Mouse (Mus musculus) gastrocnemius, adult 8-10 months (tissue): Measurements from ENCODE around the gene Pkd2. TPM values are rescaled to one million over a fixed set of nuclear protein-coding genes. Genes with fewer than 3 reads are reported as not detected.

Experiments
- DNase-seq, 2 experiments: peaks; one replicate each; pipeline ENCODE4 v3.0.0; 2022; ENCODE audit warnings: low spot score in 2 of 2
- total RNA-seq, 4 experiments: library from RNA; stranded (reverse); gene quantifications; 2 replicates each; pipeline ENCODE4 v1.2.4; 2022

Gene Pkd2
- total RNA-seq, 4 experiments from 2014 or later, result 6.1 to 9.3 (median 7.6) TPM

DNA sequence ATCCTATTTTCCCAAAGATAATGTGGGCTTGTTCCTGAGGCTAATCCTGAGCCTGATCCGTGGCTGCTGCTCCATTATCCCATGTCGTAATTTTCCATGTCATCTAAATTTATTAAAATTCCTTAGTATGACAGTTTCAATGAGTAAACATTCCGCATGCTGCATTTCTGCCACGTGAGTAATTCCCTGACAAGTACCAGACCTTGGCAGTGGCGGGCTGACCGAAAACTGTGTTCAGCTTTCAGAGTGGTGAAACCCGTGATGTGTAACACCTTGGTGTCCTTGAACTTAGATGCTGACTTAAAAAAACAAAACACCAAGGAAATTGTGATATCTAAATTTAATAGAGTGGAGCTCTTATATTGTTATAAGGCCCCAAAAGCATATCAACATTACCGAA is 6.0 kb downstream of the Pkd2 start:
- no peak for DNase-seq

- peak; percentile 47 to 63 for DNase-seq
Measured at GRCm38 (mm10) chr5:104465731-104466130, 6.5 kb downstream of the Pkd2 start.

DNA sequence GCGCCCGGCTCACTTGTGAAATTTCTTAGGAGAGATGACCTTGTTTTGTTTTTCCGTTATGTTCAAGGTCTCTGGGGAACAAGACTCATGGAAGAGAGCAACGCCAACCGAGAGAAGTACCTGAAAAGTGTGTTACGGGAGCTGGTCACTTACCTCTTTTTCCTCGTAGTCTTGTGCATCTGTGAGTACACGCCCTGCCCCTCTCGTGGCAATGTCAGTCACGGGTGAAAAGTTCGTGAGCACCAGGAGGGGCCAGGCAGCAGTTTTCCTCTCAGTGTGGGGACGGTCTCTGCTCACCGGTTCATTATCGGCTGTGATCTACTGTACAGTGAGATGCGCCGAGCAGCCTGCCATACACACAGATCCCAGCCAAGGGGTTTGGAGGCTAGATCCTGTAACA is 7.6 kb downstream of the Pkd2 start:
- DNase-seq, result no peak

DNA sequence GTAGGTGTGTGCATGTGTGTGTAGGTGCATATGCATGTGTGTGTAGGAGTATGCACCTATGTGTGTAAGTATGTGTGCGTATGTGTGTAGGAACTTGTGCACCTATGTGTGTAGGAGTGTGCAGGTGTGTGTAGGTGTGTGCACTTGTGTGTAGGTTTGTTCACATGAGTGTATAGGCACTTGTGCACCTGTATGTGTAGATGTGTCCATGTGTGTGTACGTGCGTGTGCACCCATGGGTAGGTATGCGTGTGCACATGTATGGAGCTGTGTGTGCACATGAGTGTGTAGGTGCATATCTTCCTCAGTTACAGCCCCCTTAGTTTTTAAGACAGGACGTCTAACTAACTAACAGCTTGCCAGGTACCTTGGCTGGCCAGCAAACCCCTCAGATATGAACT is 9.3 kb downstream of the Pkd2 start:
- no peak for DNase-seq

DNA sequence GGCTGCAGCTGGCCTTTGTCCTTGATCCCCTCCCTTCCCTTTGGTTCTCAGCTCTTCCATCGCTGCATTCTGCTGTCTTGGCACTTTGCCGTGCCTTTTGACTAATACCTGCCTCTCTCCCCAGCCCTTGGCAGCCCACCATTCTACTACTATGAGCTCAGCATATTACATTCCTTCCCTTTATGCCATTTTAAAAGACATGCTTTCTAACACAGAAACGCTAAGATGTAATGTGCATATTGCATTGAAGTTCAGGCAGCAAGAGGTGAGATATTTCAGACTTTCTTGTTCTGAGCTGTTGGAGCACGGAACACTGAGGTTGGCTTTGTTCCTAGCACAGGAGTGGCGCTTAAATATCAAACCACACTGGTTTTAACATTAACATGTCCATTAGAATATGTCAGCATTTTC is 11.7 kb downstream of the Pkd2 start:
- DNase-seq, result no peak

DNA sequence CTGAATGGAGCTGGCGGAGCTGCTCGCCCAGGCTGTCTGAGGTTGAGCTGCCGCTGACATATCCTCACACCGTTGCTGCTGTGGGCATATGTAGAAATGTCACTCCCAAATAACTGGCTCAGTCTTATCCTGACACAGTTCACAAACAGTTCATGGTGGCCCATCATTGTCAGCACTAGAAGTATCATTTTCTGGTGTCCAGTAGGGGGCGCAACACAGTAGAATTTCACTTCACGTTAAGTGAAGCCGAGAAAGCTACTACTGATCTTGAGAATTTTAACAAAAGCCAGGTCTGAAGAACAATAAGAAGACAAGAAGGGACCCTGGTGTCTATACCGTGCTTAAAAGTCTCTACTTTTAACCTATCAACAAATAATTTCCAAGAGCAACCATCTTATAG is 13.1 kb downstream of the Pkd2 start:
- no peak for DNase-seq

- no peak for DNase-seq
Measured at GRCm38 (mm10) chr5:104480367-104480766, 21.1 kb downstream of the Pkd2 start.

- DNase-seq, result no peak
Measured at GRCm38 (mm10) chr5:104482856-104483255, 23.6 kb downstream of the Pkd2 start.

DNA sequence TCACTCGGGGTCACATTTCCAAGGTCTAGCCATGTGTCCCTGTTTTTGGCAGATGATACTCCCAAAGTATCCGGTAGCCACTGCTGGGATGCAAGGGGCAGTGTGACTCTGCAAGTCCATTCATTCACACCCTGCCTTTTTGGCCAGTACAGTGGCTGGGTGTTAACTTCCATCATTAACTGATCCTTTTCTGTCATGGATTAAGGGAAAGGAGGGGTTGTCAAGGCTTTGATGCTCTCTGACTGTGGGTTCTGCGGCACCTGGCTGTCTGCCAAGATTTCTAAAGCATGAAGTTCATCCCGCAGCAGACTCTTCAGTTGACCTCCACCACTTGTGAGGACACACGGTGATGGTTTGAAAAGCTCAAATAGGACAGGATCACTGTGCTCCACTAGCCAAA is 32.3 kb downstream of the Pkd2 start:
- peak in 1 of 2 experiments; percentile 7 for DNase-seq

DNA sequence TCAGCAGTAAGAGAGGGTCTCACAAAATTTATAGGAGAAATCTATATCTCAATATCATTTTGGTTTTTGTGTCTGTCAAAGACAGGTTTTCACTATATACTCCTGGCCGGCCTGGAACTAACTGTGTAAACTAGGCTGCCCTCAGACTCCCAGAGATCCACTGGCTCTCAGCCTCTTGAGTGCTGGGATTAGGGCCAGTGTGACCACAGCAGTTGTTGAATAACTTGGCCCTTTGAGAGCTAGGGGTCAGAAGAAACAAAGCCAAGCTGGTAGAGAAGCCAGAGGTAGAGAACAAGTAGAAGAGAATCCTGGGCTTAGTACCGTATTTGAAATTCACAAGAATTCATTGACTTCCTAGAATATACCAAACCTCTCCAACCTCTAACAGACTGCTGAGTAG is 45.6 kb downstream of the Pkd2 start:
- no peak for DNase-seq

GRCm38 (mm10) chr5:104507829-104508194 is 48.6 kb downstream of the Pkd2 start:
- no peak for DNase-seq

GRCm38 (mm10) chr5:104508195-104508891 is 49.1 kb downstream of the Pkd2 start, which contains the start of gene BC005561:
BC005561 (plus strand) TSS chr5:104508352.
- peak; percentile 57 to 74 for DNase-seq

DNA sequence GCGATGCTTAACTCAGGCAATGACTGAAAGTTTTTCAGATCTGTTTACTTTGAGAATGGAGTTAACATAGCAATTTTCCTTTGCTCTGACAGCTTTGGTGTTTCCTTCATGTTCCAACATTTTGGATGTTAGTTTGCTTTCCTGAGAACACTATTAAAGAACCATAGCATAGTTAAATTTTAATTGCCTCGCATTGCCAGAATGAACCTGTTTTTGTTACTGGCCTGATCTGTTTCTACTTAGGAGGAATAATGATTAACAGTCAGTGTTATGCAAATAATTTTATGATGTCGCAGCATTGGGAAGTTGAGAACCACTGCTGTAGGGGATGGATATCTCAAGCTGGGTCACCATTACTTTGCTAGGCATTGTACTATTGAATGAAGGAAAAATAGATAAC is 52.0 kb downstream of the Pkd2 start:
- DNase-seq, result no peak

DNA sequence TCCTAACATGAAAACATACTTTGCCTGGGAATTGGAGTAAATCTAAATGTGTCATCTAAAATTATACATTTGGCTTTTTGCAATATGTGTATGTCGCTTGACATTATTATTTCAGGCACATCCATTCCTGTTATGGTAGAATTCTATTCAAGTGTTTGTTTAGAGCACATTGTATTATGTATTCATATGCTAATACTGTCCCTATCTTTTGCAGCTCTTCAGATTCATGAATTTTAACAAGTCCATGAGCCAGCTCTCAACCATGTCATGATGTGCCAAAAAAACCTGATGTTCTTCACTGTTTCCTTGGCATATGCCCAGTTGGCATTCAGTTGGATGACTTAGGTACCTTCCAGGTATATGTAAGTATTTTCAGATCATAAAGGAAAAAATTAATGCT is 79.4 kb downstream of the Pkd2 start:
- no peak for DNase-seq

- no peak for DNase-seq
Measured at GRCm38 (mm10) chr5:104539331-104539730, 80.1 kb downstream of the Pkd2 start.

Other genes with a start within 250 kb of the Pkd2 start
- not detected for gene Ibsp, start 160.3 kb upstream of the Pkd2 start, total RNA-seq
- not detected for gene Mepe, start 134.1 kb upstream of the Pkd2 start, total RNA-seq
- gene Spp1, start 24.3 kb upstream of the Pkd2 start, total RNA-seq, result 1 to 10 TPM in 3 of 4 experiments, under 1 TPM in 1; 0.75 to 4.6 (median 2.4) TPM
- gene BC005561, start 48.9 kb downstream of the Pkd2 start, total RNA-seq, result 1 to 10 TPM; 2.7 to 3.5 (median 3.3) TPM